Mouse (Mus musculus): ENCODE data around the gene Nudt12. TPM values are rescaled to one million over a fixed set of nuclear protein-coding genes. Genes with fewer than 3 reads are reported as not detected.

The Nudt12 gene
- 6.6 and 14.1 TPM in 2 replicates for polyA plus RNA-seq (2015; fragmentation: Nextera tagmentation; extraction: Ambion mirVana)

DNA sequence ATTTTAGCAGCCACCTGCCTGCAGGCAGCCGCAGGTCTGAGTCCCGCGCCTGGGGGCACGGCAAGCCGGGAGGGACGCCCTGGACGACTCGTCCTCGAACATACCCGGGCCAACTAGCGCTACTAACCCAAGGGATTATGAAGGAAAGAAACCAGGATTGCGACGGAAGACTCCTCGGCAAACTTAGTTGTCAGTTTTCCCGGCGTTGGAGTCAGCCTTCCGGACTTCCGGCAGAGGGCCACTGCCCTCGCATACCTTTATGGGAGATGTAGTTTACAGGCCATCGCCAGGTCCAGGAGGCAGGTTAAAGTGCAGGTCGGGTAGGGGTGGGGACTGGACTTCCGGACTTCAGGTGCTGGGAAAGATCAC, at the start of gene Nudt12:
Gene Nudt12, minus strand, starts transcription at position 282 of the 369 bp plus-strand sequence.

DNA sequence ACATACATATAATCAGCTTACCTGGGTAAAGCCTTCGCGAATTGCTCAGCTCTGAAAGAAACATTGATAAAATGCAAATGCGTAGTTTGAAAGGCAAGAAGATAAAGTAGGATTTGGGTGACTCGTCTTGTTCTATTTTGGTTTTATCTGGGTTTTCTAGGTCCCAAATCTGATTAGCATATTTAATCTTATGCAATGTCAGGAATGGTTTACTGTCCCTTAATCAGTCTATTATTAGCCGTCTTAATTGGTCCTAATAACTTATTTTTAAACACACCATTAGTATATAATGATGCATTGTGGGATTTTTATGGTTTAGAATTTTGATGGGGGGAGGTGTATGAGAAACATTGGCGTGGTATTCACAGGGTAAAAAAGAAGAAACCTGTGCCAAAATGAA, 21.9 kb downstream of the Nudt12 start, which contains the start of gene Pdzph1:
Gene Pdzph1, minus strand, starts transcription at position 101 of the 400 bp plus-strand sequence.

Other genes starting within 250 kb of the Nudt12 start
- gene Pdzph1, start 22.0 kb downstream of the Nudt12 start, polyA plus RNA-seq (2015; fragmentation: Nextera tagmentation; extraction: Ambion mirVana) = 0.91 and 1.0 TPM in 2 replicates

All from adrenal gland, postnatal 0 days (tissue).